Mouse (Mus musculus): Measurements from ENCODE around the gene Gm17079.
"Not testable (repeated sequence)": the region's sequence is repeated elsewhere in the genome, so short reads cannot be mapped to it uniquely, and the experiment has no call there.

Gene Gm17079

GRCm38 (mm10) chr14:51695368-51695767 is at the start of gene Gm17079:
TSS of gene Gm17079 (minus strand) at chr14:51695468.
- in situ Hi-C loops (cut with MboI; ENCODE audit: unreplicated experiment in 2 of 2): not testable (repeated sequence)

- in situ Hi-C loops (cut with MboI; ENCODE audit: unreplicated experiment in 2 of 2): no loop called here
Observed at GRCm38 (mm10) chr14:51740347-51741170, 45.3 kb upstream of the Gm17079 start.

GRCm38 (mm10) chr14:51739150-51739993 is 44.1 kb upstream of the Gm17079 start:
- in situ Hi-C loops (cut with MboI; ENCODE audit: unreplicated experiment in 2 of 2): no loop called here

- in situ Hi-C loops (cut with MboI; ENCODE audit: unreplicated experiment in 2 of 2): no loop called here
Observed at GRCm38 (mm10) chr14:51738411-51739149, 43.3 kb upstream of the Gm17079 start.

GRCm38 (mm10) chr14:51737967-51738366 is 42.7 kb upstream of the Gm17079 start:
- in situ Hi-C loops (cut with MboI; ENCODE audit: unreplicated experiment in 2 of 2): no loop called here

GRCm38 (mm10) chr14:51717083-51717482 is 21.8 kb upstream of the Gm17079 start, which contains the start of gene Gm5800:
TSS of gene Gm5800 (minus strand) at chr14:51717183.
- in situ Hi-C loops (cut with MboI; ENCODE audit: unreplicated experiment in 2 of 2): no loop called here

- in situ Hi-C loops (cut with MboI; ENCODE audit: unreplicated experiment in 2 of 2): no loop called here
Observed at GRCm38 (mm10) chr14:51677269-51677668, 18.0 kb downstream of the Gm17079 start.
